Mouse (Mus musculus) kidney, embryonic 14.5 days (tissue): ENCODE measurements around the gene Clpx. TPM values are rescaled to one million over a fixed set of nuclear protein-coding genes. Genes with fewer than 3 reads are reported as not detected.

ENCODE experiments used
- ATAC-seq: fragments of 200-750 bp; cut with Nextera tagmentation; 2 replicates; pipeline ENCODE4 v1.8.0; 2017; ENCODE audit warnings: moderate number of reproducible peaks, mild to moderate bottlenecking, moderate TSS enrichment, moderate library complexity; ENCODE audit not compliant: low FRiP score, low TSS enrichment
- H3K27ac ChIP-seq: fragments of 300-500 bp; sonication (generic); 2 replicates; pipeline ENCODE4 v1.5.1; 2014; ENCODE audit warnings: low read depth, mild to moderate bottlenecking, low read length, moderate library complexity, mixed read lengths
- H3K27me3 ChIP-seq: fragments of 300-500 bp; sonication (generic); 2 replicates; pipeline ENCODE4 v1.6.1; 2014; ENCODE audit warnings: mild to moderate bottlenecking, low read length; ENCODE audit not compliant: control insufficient read depth, insufficient read depth
- H3K36me3 ChIP-seq: fragments of 300-500 bp; sonication (generic); 2 replicates; pipeline ENCODE4 v1.6.1; 2014; ENCODE audit warnings: low read length, mixed read lengths; ENCODE audit not compliant: control insufficient read depth, insufficient read depth
- H3K4me1 ChIP-seq: fragments of 300-500 bp; sonication (generic); 2 replicates; pipeline ENCODE4 v1.6.1; 2014; ENCODE audit warnings: low read length, mixed read lengths; ENCODE audit not compliant: control insufficient read depth, insufficient read depth
- H3K4me2 ChIP-seq: fragments of 300-500 bp; sonication (generic); replicated peaks from 2 replicates; pipeline ENCODE4 v1.6.1; 2014; ENCODE audit warnings: low read depth, mild to moderate bottlenecking, low read length
- H3K4me3 ChIP-seq: fragments of 300-500 bp; sonication (generic); 2 replicates; pipeline ENCODE4 v1.5.1; 2014; ENCODE audit warnings: mild to moderate bottlenecking, low read length
- H3K9ac ChIP-seq: fragments of 300-500 bp; sonication (generic); 2 replicates; pipeline ENCODE4 v1.6.1; 2014; ENCODE audit warnings: low read depth, mild to moderate bottlenecking, low read length, moderate library complexity
- H3K9me3 ChIP-seq: fragments of 300-500 bp; sonication (generic); 2 replicates; pipeline ENCODE4 v1.6.1; 2016; ENCODE audit warnings: low read length; ENCODE audit not compliant: control insufficient read depth
- WGBS: fragments of 180-500 bp; shearing (Covaris S2); extraction: QIAGEN DNeasy Blood & Tissue Kit; methylation state at CpG from one replicate; pipeline ENCODE4 v1.1.7; 2014; 5-methylcytosine and 5-hydroxymethylcytosine counted together
- polyA plus RNA-seq: library from polyadenylated mRNA; unstranded; fragments of >200 nt; fragmentation: Nextera tagmentation; extraction: Ambion mirVana; gene quantifications from 2 replicates; pipeline ENCODE4 v1.2.1, GENCODE M21; 2014

Gene Clpx
- polyA plus RNA-seq, result 38.9 and 51.1 TPM in 2 replicates

DNA sequence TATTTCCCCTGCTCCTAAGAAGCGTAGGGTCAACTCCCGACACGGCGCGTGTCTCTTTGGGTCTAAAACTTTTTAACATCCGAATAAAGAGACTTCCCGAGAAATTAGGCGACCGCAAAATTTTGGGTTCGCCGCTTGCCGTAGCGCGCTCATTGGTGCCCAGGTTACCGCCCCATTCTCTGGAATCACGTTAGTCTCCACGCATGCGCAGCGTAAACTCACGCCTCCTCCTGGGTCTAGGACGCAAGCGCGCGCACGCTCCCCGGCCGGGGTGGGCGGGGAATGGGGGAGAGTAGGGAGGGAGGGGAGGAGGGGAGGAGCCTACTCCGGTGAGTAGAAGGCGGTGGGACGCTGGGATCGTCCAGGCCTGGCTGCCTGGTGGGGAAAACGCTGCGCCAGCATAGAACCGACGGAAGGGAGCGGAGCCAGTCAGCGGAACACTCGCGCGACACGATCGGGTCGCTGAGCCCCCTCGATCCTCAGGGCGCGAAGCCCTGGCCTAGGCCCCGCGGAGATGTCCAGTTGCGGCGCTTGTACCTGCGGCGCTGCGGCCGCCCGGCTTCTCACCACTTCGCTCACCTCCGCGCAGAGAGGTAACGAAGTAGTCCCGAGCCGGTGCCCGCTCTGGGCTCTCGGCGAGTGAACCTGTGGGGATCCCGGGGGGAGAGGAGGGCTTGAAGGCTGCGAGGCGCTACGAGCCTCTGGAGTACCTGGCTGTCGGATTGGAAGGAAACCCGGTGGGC lies at the start of gene Clpx:
Gene Clpx, plus strand, starts transcription at position 288 of the 743 bp plus-strand sequence.
- H3K4me3 ChIP-seq, result peak within 1 kb of the TSS; percentile 97
- H3K36me3 ChIP-seq, result peaks cover 12% of the 10 kb centered on the region
- ATAC-seq, result peak; percentile 99
- peaks cover 7% of the 10 kb centered on the region for H3K4me1 ChIP-seq
- H3K9me3 ChIP-seq, result no peaks in the 10 kb centered on the region
- H3K27me3 ChIP-seq, result no peaks in the 10 kb centered on the region
- H3K27ac ChIP-seq, result peak within 1 kb of the TSS; percentile 71; the same call in 1 of the 2 replicates
- under 1% methylated on average over 71 of the region's 71 CpGs for WGBS
- H3K9ac ChIP-seq, result peak within 1 kb of the TSS; percentile 93
- peak within 1 kb of the TSS; percentile 59 for H3K4me2 ChIP-seq

DNA sequence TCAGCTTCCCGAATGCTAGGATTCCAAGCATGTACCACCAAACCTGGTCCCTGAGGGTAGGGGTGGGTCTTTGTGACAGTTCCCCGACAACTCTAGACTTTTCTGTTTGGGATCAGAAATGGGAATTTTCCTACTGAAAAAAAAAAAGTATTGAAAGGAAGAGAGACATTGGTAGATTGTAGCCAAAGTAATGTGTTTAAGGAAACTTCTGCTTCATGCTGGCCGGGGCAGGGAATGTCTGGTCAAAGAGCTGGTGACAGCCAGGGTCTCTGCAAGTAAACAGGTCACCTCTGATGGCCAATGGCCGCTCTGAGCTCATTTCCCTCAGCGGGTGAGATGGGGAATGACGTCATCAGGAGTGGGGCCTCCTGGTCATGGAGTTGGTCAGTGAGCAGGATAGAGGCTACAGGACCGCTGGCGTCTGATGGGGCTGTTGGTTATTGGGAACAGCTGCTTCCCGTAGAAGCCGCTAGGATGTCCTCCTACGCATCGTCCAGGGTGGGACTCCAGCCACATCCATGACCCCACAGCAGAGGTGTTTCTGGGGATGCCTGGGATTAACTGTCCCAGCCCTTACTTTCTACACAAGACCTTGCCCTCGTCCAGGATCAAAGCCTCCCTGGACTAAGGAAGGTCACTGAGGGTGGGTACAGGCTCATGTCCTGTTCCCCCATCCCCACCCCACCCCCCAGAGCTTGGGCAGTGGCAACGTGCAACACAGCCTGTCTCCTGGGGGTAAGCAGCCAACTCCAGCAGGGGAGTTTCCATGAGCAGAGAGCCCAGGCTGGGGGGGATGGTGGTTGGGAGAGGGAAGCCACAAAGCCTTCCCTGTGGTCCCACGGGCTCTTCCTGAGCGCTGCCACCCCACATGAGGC lies 46.3 kb upstream of the Clpx start:
- H3K27me3 ChIP-seq, result no peaks in the 10 kb centered on the region
- ATAC-seq, result peak; percentile 37; the same call in 1 of the 2 replicates
- no peak overlapping the region for H3K27ac ChIP-seq
- H3K4me3 ChIP-seq, result no peak overlapping the region
- no peak overlapping the region for H3K4me2 ChIP-seq
- peaks cover 26% of the 10 kb centered on the region for H3K4me1 ChIP-seq
- H3K9me3 ChIP-seq, result no peaks in the 10 kb centered on the region
- 36% methylated on average over 16 of the region's 16 CpGs for WGBS
- no peaks in the 10 kb centered on the region for H3K36me3 ChIP-seq
- no peak overlapping the region for H3K9ac ChIP-seq

DNA sequence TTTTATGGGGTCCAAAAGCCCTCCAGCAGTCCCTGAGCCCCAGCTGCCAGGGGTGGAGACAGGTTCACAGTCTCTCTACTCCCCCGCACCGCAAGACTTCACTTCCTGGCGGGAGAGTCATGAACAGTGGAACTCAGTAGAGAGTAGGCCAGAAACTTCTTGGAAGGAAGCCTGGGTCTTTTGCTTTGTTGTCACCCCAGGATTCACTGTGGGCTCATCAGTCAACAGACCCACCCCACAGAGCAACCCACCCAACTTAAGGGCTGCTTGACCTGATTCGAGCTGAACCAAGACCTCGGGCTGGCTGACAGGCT lies 45.7 kb upstream of the Clpx start:
- peak; percentile 34; the same call in 1 of the 2 replicates for ATAC-seq
- Histone ChIP-seq H3K9ac (no peak overlapping the region), H3K9me3 (no peaks in the 10 kb centered on the region), H3K27ac (no peak overlapping the region), H3K4me2 (no peak overlapping the region), H3K36me3 (no peaks in the 10 kb centered on the region), H3K4me3 (no peak overlapping the region), H3K4me1 (peaks cover 20% of the 10 kb centered on the region; the same call in 1 of the 2 replicates), H3K27me3 (no peaks in the 10 kb centered on the region)
- WGBS, result 64% methylated on average over 5 of the region's 5 CpGs

DNA sequence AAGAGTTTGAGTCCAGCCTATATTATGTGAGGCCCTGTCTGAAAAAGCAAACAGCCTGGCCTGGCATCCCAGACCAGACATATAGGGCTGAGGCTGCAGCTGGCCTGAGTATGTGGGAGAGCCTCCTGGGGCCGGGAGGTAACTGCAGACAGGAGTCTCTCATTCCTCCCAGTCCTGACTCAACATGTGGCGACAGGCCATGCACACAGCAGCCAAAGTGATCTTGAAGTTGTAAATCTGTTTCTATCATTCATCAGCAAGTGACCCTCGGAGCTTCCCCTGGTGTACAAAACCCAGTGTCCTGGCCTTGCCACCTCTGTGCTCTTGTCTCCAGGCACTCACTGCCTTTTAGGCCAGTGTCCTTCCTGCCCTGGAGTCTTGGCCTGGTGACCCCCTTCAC lies 42.0 kb upstream of the Clpx start:
- Histone ChIP-seq H3K27me3 (no peaks in the 10 kb centered on the region), H3K9ac (no peak overlapping the region), H3K4me3 (no peak overlapping the region), H3K9me3 (no peaks in the 10 kb centered on the region), H3K27ac (no peak overlapping the region), H3K36me3 (no peaks in the 10 kb centered on the region), H3K4me1 (peaks cover 9% of the 10 kb centered on the region; the same call in 1 of the 2 replicates), H3K4me2 (no peak overlapping the region)
- ATAC-seq, result no peak
- WGBS, result 37% methylated on average over 3 of the region's 3 CpGs

DNA sequence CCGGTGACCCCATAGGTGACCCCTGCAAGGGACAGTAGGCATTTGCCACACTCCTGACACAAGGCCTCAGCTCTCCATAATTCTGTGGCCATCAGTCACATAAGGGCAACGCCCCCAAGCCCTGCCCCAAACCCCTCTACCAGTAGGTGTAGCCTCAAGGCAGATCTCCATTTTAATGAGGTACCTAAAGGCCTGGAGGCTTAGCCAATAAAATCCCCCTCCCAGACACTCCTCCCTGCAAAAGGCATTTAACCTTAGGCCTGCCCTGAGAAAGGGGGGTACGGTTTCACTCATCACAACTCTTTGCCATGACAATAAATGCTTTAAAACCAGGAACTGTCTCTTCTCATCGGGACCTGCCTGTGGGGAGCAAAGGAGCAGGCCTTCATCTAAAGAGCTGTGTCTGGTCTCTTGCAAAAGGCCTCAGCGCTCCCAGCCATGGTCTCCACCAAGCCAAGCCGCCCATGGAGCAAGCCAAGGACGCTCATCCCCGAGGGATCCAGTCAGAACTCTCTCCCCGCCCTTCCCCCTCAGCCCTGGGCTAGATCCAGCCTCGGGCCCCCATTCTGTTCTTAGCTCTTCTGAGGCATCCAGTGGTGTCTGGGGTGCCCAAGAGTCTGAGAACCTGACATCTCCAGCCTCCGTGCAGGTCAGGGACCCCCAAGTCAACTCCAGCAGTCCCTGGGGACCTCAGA lies 38.0 kb upstream of the Clpx start:
- no peak for ATAC-seq

DNA sequence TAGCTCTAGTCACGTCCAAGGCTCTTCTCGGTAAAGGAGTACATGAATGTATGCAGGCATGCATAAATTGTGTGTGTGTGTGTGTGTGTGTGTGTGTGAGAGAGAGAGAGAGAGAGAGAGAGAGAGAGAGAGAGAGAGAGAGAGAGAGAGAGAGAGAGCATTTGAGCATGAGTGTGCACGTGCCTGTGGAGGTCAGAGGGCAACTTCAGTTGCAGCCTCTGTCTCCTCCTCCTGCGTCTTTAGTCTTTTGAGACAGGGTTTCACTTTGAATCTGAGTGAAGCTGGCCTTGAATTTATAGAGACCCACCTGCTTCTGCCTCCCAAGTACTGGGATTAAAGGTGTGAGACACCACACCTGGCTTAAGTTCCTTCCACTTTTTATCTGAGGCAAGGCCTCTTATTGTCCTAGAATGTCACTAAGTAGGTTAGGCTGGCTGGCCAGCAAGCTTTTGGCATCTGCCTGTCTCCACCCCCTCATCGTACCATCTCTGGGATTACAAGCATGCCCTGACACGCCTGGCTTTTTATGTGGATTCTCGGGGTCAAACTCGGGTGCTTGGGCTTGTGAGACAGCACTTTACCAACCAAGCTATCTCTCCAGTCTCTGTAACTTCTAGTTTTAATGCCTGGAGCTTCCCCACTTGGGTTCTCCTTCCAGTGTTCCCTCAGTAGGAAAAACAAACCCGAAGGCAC lies 36.7 kb upstream of the Clpx start:
- 64% methylated on average over 9 of the region's 9 CpGs for WGBS

More for the DNA sequence above, 38.0 kb upstream of the Clpx start:
- Histone ChIP-seq H3K4me3 (no peak overlapping the region), H3K27me3 (no peaks in the 10 kb centered on the region), H3K9me3 (no peaks in the 10 kb centered on the region), H3K27ac (no peak overlapping the region), H3K9ac (no peak overlapping the region), H3K4me2 (no peak overlapping the region), H3K4me1 (no peaks in the 10 kb centered on the region), H3K36me3 (no peaks in the 10 kb centered on the region)
- WGBS, result 57% methylated on average over 11 of the region's 11 CpGs

DNA sequence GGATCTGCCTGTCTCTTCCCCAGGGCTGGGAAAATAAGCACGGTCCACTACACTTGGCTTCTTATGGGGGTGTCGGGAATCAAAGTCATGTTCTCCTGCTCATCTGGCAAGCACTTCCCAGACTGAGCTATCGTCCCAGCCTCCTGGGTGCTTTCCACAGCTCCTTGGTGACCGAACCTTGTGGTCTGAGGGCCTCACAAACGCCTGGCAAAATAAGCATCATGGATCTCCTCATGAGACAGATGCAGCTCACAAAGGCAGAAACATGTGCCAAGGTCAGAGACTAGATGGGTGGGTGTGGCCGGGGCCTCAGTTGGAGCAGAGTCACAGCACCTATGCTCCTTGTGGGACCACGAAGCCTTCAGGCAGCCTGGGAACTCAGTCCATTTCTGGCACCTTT lies 34.7 kb upstream of the Clpx start:
- H3K36me3 ChIP-seq, result no peaks in the 10 kb centered on the region
- no peaks in the 10 kb centered on the region for H3K9me3 ChIP-seq
- no peaks in the 10 kb centered on the region for H3K4me1 ChIP-seq
- ATAC-seq, result no peak
- H3K27ac ChIP-seq, result no peak overlapping the region
- H3K9ac ChIP-seq, result no peak overlapping the region
- WGBS, result 70% methylated on average over 7 of the region's 7 CpGs
- H3K27me3 ChIP-seq, result no peaks in the 10 kb centered on the region
- H3K4me2 ChIP-seq, result no peak overlapping the region
- no peak overlapping the region for H3K4me3 ChIP-seq

More for the DNA sequence above, 36.7 kb upstream of the Clpx start:
- no peak for ATAC-seq
- no peak overlapping the region for H3K4me3 ChIP-seq
- H3K27me3 ChIP-seq, result no peaks in the 10 kb centered on the region
- no peak overlapping the region for H3K9ac ChIP-seq
- no peaks in the 10 kb centered on the region for H3K9me3 ChIP-seq
- H3K4me1 ChIP-seq, result no peaks in the 10 kb centered on the region
- H3K36me3 ChIP-seq, result no peaks in the 10 kb centered on the region
- no peak overlapping the region for H3K27ac ChIP-seq
- no peak overlapping the region for H3K4me2 ChIP-seq

DNA sequence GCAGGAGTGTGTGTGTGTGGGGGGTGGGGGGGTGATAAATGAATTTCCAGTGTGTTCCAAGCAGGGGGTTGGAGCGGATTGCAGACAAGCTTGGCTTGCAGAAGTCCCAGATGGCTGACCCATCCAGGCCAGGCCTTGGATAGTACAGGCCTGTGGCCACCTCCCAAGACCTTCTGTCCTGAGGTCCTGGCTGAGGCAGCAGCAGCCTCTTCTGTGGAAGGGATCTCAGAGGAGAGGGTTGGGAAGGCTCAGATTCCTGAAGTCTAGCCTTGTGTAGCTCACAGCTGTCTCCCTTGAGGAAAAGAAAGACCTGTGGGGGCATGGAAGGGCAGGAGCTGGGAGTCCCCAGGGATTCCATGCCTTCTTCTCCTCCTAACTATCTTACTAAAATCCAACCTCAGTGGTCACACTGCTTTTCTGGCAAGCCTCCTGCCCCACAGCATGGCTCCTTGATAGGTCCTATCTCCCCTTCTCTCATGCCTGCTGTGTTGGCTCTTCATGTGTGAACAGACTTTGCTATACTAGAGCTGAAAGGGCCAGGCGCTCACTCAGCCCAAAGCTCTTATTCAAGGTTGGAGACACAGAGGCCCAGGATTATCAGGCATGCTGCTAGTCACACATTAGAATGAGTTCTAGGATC lies 32.3 kb upstream of the Clpx start:
- H3K4me1 ChIP-seq, result peaks cover 7% of the 10 kb centered on the region; the same call in 1 of the 2 replicates
- WGBS, result 93% methylated on average over 2 of the region's 2 CpGs
- no peaks in the 10 kb centered on the region for H3K36me3 ChIP-seq
- no peak overlapping the region for H3K27ac ChIP-seq
- no peak overlapping the region for H3K4me2 ChIP-seq
- H3K9ac ChIP-seq, result no peak overlapping the region
- no peaks in the 10 kb centered on the region for H3K27me3 ChIP-seq
- H3K9me3 ChIP-seq, result no peaks in the 10 kb centered on the region
- no peak for ATAC-seq
- H3K4me3 ChIP-seq, result no peak overlapping the region
